Comparison of ENCODE assay signal across 25 mouse cellular contexts in genomic region chr10:3700225-3701073, GRCm38 (mm10). TPM values are rescaled to one million over a fixed set of nuclear protein-coding genes. Genes with fewer than 3 reads are reported as not detected.
DNase-seq lines count a peak whose midpoint lies in the region; ATAC-seq and TF ChIP-seq lines count a peak whose summit lies in the region.
"Had no signal": no experiment of that assay in that cellular context is flagged by ENCODE, and none has a peak within 500 bp of the region (broad histone marks: within the 10 kb centered on the region; RNA-seq: fewer than 3 reads in every experiment).

No protein-coding gene starts in this region.

- H3K9ac ChIP-seq in lung, embryonic 16.5 days (ENCODE audit: low read length): no peak overlapping the region
- H3K9ac ChIP-seq in limb, embryonic 15.5 days: no peak overlapping the region
- H3K9ac ChIP-seq: forebrain, embryonic 12.5 days; heart, embryonic 15.5 days; neural tube, embryonic 12.5 days had no signal

- H3K4me2 ChIP-seq in lung, embryonic 16.5 days (ENCODE audit: low read depth, low read length): no peak overlapping the region
- no peak overlapping the region for H3K4me2 ChIP-seq in limb, embryonic 15.5 days
- H3K4me2 ChIP-seq: forebrain, embryonic 12.5 days; heart, embryonic 15.5 days; neural tube, embryonic 12.5 days had no signal

- H3K4me1 ChIP-seq in lung, embryonic 16.5 days (replicated peaks; ENCODE audit: control insufficient read depth, insufficient read depth, low read length): peaks cover 22% of the 10 kb centered on the region
- peaks cover 32% of the 10 kb centered on the region for H3K4me1 ChIP-seq in limb, embryonic 15.5 days
- H3K4me1 ChIP-seq: forebrain, embryonic 12.5 days; neural tube, embryonic 12.5 days had no signal

- no peaks in the 10 kb centered on the region for H3K36me3 ChIP-seq in lung, embryonic 16.5 days (ENCODE audit: control insufficient read depth, insufficient read depth, low read length)
- H3K36me3 ChIP-seq in limb, embryonic 15.5 days: no peaks in the 10 kb centered on the region
- H3K36me3 ChIP-seq: forebrain, embryonic 12.5 days; heart, embryonic 15.5 days; neural tube, embryonic 12.5 days had no signal

- no peaks in the 10 kb centered on the region for H3K27me3 ChIP-seq in lung, embryonic 16.5 days (ENCODE audit: control insufficient read depth, insufficient read depth, low read depth, low read length)
- no peaks in the 10 kb centered on the region for H3K27me3 ChIP-seq in limb, embryonic 15.5 days
- H3K27me3 ChIP-seq: forebrain, embryonic 12.5 days; heart, embryonic 15.5 days; neural tube, embryonic 12.5 days had no signal

- 0 out of 2 replicates have a peak overlapping the region, but pooled peaks have one; percentile 16 for H3K27ac ChIP-seq in lung, embryonic 16.5 days (ENCODE audit: low read length)
- H3K27ac ChIP-seq in limb, embryonic 15.5 days: peak overlapping the region; percentile 38
- H3K27ac ChIP-seq in left cerebral cortex, adult 2 months: no peak overlapping the region
- H3K27ac ChIP-seq: forebrain, embryonic 12.5 days; heart, embryonic 15.5 days; kidney, postnatal 0 days; neural tube, embryonic 12.5 days had no signal

- no peak overlapping the region for H3K4me3 ChIP-seq in lung, embryonic 16.5 days (ENCODE audit: low read length)
- H3K4me3 ChIP-seq in limb, embryonic 15.5 days: no peak overlapping the region
- no peak overlapping the region for H3K4me3 ChIP-seq in left cerebral cortex, adult 2 months
- H3K4me3 ChIP-seq: erythroblast, embryonic 14.5 days; forebrain, embryonic 12.5 days; heart, embryonic 15.5 days; neural tube, embryonic 12.5 days had no signal

- ATAC-seq in lung, embryonic 16.5 days (ENCODE audit: low read depth): no peak
- ATAC-seq in limb, embryonic 15.5 days (ENCODE audit: insufficient number of reproducible peaks, low FRiP score, low TSS enrichment, low read depth): no peak
- ATAC-seq: hindbrain, embryonic 16.5 days had no signal

- intact Hi-C loops in heart, postnatal 10 days (cut with DNase I): no loop called here
- intact Hi-C loops in left cerebral cortex, adult 2 months (cut with DNase I): no loop called here

- TF ChIP-seq CTCF in left cerebral cortex, adult 2 months (IDR thresholded peaks at IDR 0.05): no peak

- 34% methylated on average over 12 of the region's 12 CpGs for WGBS in lung, embryonic 16.5 days
- WGBS in limb, embryonic 15.5 days: 35% methylated on average over 12 of the region's 12 CpGs

- no peaks in the 10 kb centered on the region for H3K9me3 ChIP-seq in lung, embryonic 16.5 days (ENCODE audit: control insufficient read depth, low read length)
- H3K9me3 ChIP-seq in limb, embryonic 15.5 days: no peaks in the 10 kb centered on the region
- H3K9me3 ChIP-seq: forebrain, embryonic 12.5 days; heart, embryonic 15.5 days; neural tube, embryonic 12.5 days had no signal

- peak; percentile 79 for DNase-seq in heart, adult 11 months
- no peak for DNase-seq in heart, postnatal 10 days
- DNase-seq in lung, postnatal 10 days: no peak
- no peak for DNase-seq in cerebellum, adult 9-11 months
- no peak for DNase-seq in left cerebral cortex, adult 2 months (ENCODE audit: extremely low spot score in 1 of 2, low spot score in 2 of 2)
- no peak for DNase-seq in kidney, adult 18-20 months
- DNase-seq: adrenal gland, postnatal 25 days; cerebellum, adult 8-10 months; gastrocnemius, postnatal 36 days; kidney, adult 2 months; lung, adult 18-20 months; lung, postnatal 36 days; midbrain, embryonic 14.5 days; right cerebral cortex, postnatal 25 days; thymus, adult 18-20 months; thymus, postnatal 36 days had no signal

RNA-seq across cellular contexts. Expression of gene Plekhg1, which starts 39.7 kb away (rescaled TPM):
- total RNA-seq in heart, postnatal 10 days (2021): 10 to 100 TPM; 23.3 to 23.4 TPM
- polyA plus RNA-seq in lung, embryonic 16.5 days (2015; fragmentation: Nextera tagmentation; extraction: Ambion mirVana): 11.0 and 11.9 TPM in 2 replicates
- 15.1 and 19.3 TPM in 2 replicates for polyA plus RNA-seq in limb, embryonic 15.5 days (2015; fragmentation: Nextera tagmentation; extraction: Ambion mirVana)
- total RNA-seq in left cerebral cortex, adult 2 months (2021): 10 to 100 TPM in 1 of 2 experiments, 1 to 10 TPM in 1; 7.4 to 10.8 TPM
- total RNA-seq: megakaryocyte-erythroid progenitor cell, adult 5-6 weeks had no signal
- polyA plus RNA-seq: erythroblast, embryonic 14.5 days had no signal
